Mouse (Mus musculus) central nervous system, embryonic 18 days (tissue): Measurements from ENCODE around the gene Lyrm4. TPM values are rescaled to one million over a fixed set of nuclear protein-coding genes. Genes with fewer than 3 reads are reported as not detected.

Source experiments
- polyA plus RNA-seq: library from polyadenylated mRNA; depleted of rRNA; stranded (reverse); fragments of >200 nt; gene quantifications from 2 replicates; pipeline ENCODE4 v1.2.3, GENCODE M21; 2012; rRNA removed

Gene Lyrm4
- polyA plus RNA-seq, result 14.7 and 16.2 TPM in 2 replicates

DNA sequence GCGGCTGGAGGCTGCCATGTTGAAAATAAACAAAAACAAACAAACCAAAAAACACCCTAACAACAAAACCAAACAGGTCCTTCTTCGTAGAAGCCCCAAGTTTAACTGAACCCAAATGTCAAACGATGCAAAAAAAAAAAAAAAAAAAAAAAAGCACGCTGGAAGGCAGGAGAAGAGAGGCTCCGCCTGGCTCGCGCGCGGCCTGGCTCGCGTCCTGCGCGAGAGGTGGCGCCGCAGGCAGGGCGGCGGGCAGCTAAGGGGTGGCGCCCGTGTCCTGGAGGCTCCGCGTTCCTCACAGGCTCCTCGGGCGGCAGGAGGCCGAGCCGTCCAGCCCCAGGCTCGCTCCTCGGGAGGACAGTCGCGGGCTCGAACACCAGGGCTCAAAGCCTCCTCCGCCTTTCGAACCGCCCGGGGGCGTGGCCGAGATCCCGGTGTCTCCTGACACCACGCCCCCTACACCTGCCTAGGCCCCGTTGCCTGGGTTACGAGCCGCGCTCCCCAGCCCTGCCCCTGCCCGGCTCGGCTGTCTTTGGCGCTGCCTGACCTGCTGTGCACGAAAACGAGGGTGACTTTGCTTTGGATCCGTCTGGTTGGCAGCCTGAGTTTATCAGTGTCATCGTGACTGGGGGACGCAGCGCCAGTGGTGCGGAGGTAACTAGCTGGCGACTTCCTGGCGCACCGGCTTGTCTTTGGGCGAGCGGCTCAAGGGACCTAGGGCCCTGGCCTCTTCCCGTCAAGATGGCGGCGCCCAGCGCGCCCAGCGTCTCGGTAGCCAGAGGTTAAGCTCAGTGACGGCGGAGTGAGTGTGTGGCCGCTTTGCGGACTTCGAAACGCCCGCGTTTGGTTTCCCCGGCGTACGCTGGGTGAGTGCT lies at the start of gene Lyrm4, which contains the start of gene Fars2:
Gene Lyrm4, minus strand, starts transcription at position 384 of the 872 bp plus-strand sequence.
Gene Fars2, plus strand, starts transcription at position 270 of the 872 bp plus-strand sequence.

DNA sequence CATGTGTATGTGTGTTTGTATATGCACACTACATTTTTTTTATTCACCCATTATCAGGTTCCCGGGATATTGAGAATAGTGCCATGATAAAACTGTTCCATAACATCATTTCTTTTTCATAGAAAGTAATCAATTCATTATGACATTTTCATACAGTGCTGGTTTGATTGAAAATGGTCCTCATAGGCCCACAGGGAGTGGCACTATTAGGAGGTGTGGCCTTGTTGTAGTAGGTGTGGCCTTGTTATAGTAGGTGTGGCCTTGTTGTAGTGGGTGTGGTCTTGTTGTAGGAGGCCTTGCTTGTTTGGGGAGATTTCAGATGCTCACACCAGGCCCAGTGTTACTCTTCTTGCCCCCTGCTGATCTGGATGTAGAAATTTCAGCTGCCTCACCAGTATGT lies 158.8 kb downstream of the Lyrm4 start, which contains the start of gene Ppp1r3g:
Gene Ppp1r3g, plus strand, starts transcription at position 301 of the 400 bp plus-strand sequence.

Other genes with a start within 250 kb of the Lyrm4 start
- gene Rpp40, start 211.2 kb downstream of the Lyrm4 start, polyA plus RNA-seq, result 4.1 and 4.8 TPM in 2 replicates
- 0.49 and 0.65 TPM in 2 replicates for gene Ppp1r3g, start 158.7 kb downstream of the Lyrm4 start, polyA plus RNA-seq
- 26.2 and 27.9 TPM in 2 replicates for gene Fars2, start 114 bp downstream of the Lyrm4 start, polyA plus RNA-seq